Mouse (Mus musculus) regulatory T cell (primary cell): ENCODE results near the gene Pxmp2.

ENCODE experiments used
- in situ Hi-C: fragments of 300-600 bp; cut with MboI, MseI; formaldehyde crosslinking; loops from one replicate; pipeline ENCODE4 v1.15.1; 2025; ENCODE audit warnings: high pct_unique_total_duplicates

Gene Pxmp2

GRCm38 (mm10) chr5:110285770-110286445, at the start of gene Pxmp2, which contains the start of gene Pole:
TSS of gene Pxmp2 (minus strand) at chr5:110286186.
TSS of gene Pole (plus strand) at chr5:110286306.
- in situ Hi-C loops: no loop called here

GRCm38 (mm10) chr5:110330508-110330907, 44.5 kb upstream of the Pxmp2 start:
- in situ Hi-C loops: no loop called here

- in situ Hi-C loops: loop anchor here (25.0 kb wide), 1 partner anchor 1701 kb away; no protein-coding TSS in a partner anchor
Observed at GRCm38 (mm10) chr5:110313127-110313526, 27.1 kb upstream of the Pxmp2 start.

- in situ Hi-C loops: loop anchor here (25.0 kb wide), 1 partner anchor 1697 kb away; no protein-coding TSS in a partner anchor
Observed at GRCm38 (mm10) chr5:110308861-110309260, 22.9 kb upstream of the Pxmp2 start.

GRCm38 (mm10) chr5:110300591-110300990, 14.6 kb upstream of the Pxmp2 start:
- in situ Hi-C loops: loop anchor here (25.0 kb wide), 1 partner anchor 1688 kb away; no protein-coding TSS in a partner anchor

- in situ Hi-C loops: no loop called here
Observed at GRCm38 (mm10) chr5:110296637-110297036, 10.7 kb upstream of the Pxmp2 start.

GRCm38 (mm10) chr5:110291649-110292048, 5.7 kb upstream of the Pxmp2 start:
- in situ Hi-C loops: loop anchor here (5.0 kb wide), 1 partner anchor 39 kb away; no protein-coding TSS in a partner anchor

- in situ Hi-C loops: no loop called here
Observed at GRCm38 (mm10) chr5:110287084-110287475, 1.1 kb upstream of the Pxmp2 start.

- in situ Hi-C loops: no loop called here
Observed at GRCm38 (mm10) chr5:110286446-110287083, 579 bp upstream of the Pxmp2 start.

GRCm38 (mm10) chr5:110285156-110285555, 830 bp downstream of the Pxmp2 start:
- in situ Hi-C loops: no loop called here

- in situ Hi-C loops: no loop called here
Observed at GRCm38 (mm10) chr5:110284536-110284935, 1.4 kb downstream of the Pxmp2 start.

- in situ Hi-C loops: no loop called here
Observed at GRCm38 (mm10) chr5:110281984-110282383, 4.0 kb downstream of the Pxmp2 start.

- in situ Hi-C loops: no loop called here
Observed at GRCm38 (mm10) chr5:110276910-110277309, 9.1 kb downstream of the Pxmp2 start.

GRCm38 (mm10) chr5:110276391-110276790, 9.6 kb downstream of the Pxmp2 start:
- in situ Hi-C loops: no loop called here

GRCm38 (mm10) chr5:110274846-110275245, 11.1 kb downstream of the Pxmp2 start:
- in situ Hi-C loops: no loop called here

- in situ Hi-C loops: no loop called here
Observed at GRCm38 (mm10) chr5:110274147-110274546, 11.8 kb downstream of the Pxmp2 start.

GRCm38 (mm10) chr5:110270242-110270641, 15.7 kb downstream of the Pxmp2 start:
- in situ Hi-C loops: no loop called here

GRCm38 (mm10) chr5:110269141-110270101, 16.6 kb downstream of the Pxmp2 start, which contains the start of gene Pgam5:
TSS of gene Pgam5 (minus strand) at chr5:110269913.
- in situ Hi-C loops: no loop called here

GRCm38 (mm10) chr5:110266941-110267340, 19.0 kb downstream of the Pxmp2 start:
- in situ Hi-C loops: no loop called here

- in situ Hi-C loops: no loop called here
Observed at GRCm38 (mm10) chr5:110244091-110244490, 41.9 kb downstream of the Pxmp2 start.

GRCm38 (mm10) chr5:110232346-110232745, 53.6 kb downstream of the Pxmp2 start:
- in situ Hi-C loops: no loop called here

GRCm38 (mm10) chr5:110231638-110232037, 54.3 kb downstream of the Pxmp2 start:
- in situ Hi-C loops: no loop called here
